Mouse (Mus musculus) testis, postnatal 14 days (tissue): ENCODE data around the gene Defb43.

ENCODE experiments used
- DNase-seq: peaks from one replicate; pipeline ENCODE4 v3.0.0; 2021; ENCODE audit warnings: low spot score

The Defb43 gene

DNA sequence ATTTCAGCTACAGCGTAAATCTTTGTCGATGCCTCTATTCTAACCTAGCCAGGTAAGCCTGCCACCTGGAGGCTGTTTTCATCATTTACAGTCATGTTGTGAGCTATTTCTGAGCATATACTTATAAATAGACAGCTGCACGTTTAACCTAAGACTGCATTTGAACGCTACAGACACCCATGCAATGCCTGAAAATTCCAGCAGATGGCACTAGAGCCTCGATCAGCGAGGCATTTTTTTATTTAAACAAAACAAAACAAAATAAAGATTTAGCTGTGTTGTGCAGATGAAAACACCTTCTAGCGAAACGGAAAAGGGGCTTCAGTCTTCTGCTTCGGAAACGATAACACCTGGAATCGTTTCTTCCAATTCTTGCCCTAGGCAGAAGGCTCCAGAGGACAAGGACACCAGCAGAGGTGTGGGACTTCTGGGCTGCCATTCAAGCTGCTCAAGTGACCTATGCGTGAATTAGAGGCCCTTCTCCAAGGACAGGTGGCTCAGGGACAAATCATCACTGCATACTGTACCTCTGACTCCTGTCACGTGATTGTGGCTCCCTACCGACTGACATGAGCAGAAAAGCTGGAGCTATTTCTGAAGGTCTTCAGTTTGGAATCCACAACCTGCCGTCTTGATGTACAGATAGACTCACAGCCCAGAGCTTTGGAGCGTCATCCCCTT is 55.2 kb downstream of the Defb43 start:
- DNase-seq: peak; percentile 42
